Mouse (Mus musculus): ENCODE data around the gene Gm11627.
"Not testable (repeated sequence)": the region's sequence is repeated elsewhere in the genome, so short reads cannot be mapped to it uniquely, and the experiment has no call there.

Gene Gm11627

GRCm38 (mm10) chr11:102602816-102603495, 23.7 kb upstream of the Gm11627 start:
- no peak for DNase-seq

DNA sequence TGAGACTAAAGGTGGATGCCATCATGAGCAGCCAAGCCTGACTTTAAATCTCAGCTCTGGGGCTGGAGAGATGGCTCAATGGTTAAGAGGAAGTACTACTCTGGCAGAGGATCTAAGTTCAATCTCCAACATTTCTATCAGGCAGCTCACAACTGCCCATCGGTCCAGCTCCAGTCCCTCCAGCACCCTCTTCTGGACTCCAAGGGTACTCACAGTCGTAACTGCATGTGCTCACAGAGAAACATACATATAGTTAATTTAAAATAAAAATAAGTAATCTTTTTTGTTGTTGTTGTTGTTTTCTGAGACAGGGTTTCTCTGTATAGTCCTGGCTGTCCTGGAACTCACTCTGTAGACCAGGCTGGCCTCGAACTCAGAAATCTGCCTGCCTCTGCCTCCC, 20.7 kb upstream of the Gm11627 start:
- DNase-seq: no peak

- no peak for DNase-seq
Observed at GRCm38 (mm10) chr11:102595341-102595820, 16.1 kb upstream of the Gm11627 start.

GRCm38 (mm10) chr11:102587554-102587953, 8.3 kb upstream of the Gm11627 start:
- DNase-seq: no peak

GRCm38 (mm10) chr11:102586445-102587130, 7.3 kb upstream of the Gm11627 start:
- no peak for DNase-seq

GRCm38 (mm10) chr11:102582736-102583135, 3.5 kb upstream of the Gm11627 start:
- no peak for DNase-seq

- no peak for DNase-seq
Observed at GRCm38 (mm10) chr11:102582016-102582610, 2.9 kb upstream of the Gm11627 start.

GRCm38 (mm10) chr11:102581281-102582015, 2.2 kb upstream of the Gm11627 start:
- DNase-seq: no peak

DNA sequence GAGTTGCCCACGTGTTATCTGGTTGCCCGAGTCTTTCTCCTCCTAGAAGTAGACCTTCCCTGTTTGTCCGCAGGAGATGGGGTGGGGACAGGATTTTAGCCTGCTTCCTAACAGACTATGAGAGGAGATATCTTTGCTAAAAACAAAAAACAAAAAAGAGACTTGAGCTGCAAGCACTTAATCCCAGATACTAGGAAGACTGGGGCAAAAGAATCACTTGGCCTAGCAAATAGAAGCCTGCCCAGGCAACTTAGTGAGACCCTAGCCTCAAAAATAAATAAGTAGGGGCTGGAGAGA, 721 bp upstream of the Gm11627 start:
- DNase-seq: no peak

DNA sequence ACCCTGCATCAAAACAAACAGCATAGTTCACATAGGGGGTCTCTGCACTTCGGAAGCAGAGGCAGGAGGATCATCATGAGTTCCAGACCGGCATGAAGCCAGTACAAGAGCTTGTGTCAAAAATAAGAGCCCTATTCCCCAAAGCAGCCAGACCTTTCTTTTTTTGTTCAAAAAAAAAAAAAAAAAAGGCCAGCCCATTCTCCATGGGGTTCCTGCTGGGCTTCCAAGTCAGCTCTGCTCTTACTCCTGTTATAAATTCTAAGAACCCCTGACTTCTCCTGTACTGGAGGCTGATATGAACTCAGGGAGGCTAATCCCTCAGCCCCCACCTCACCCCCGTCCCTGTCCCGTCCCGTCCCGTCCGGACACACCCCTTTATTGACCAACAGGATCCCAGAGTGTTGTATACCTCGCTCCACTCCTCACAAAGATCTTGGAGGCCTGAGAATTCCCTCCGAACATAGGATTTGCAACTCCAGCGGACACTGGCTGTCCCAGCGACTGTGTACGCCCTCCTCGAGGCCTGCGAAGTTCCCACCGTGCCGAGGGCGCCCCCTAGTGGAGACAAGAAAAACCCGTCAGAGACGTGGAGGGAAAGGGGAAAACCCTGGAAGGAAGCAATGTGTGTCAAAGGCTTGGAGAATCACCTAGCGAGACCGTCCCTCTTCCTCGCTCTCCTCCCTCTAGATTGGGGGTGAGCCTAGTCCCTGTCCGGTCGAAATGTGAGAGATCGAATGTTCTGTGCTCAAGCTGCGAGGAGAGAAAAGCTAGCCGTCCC, 731 bp downstream of the Gm11627 start:
- DNase-seq: peak; percentile 84 to 85

- no peak for DNase-seq
Observed at GRCm38 (mm10) chr11:102576050-102576754, 3.1 kb downstream of the Gm11627 start.

GRCm38 (mm10) chr11:102575034-102575433, 4.2 kb downstream of the Gm11627 start:
- DNase-seq: no peak

DNA sequence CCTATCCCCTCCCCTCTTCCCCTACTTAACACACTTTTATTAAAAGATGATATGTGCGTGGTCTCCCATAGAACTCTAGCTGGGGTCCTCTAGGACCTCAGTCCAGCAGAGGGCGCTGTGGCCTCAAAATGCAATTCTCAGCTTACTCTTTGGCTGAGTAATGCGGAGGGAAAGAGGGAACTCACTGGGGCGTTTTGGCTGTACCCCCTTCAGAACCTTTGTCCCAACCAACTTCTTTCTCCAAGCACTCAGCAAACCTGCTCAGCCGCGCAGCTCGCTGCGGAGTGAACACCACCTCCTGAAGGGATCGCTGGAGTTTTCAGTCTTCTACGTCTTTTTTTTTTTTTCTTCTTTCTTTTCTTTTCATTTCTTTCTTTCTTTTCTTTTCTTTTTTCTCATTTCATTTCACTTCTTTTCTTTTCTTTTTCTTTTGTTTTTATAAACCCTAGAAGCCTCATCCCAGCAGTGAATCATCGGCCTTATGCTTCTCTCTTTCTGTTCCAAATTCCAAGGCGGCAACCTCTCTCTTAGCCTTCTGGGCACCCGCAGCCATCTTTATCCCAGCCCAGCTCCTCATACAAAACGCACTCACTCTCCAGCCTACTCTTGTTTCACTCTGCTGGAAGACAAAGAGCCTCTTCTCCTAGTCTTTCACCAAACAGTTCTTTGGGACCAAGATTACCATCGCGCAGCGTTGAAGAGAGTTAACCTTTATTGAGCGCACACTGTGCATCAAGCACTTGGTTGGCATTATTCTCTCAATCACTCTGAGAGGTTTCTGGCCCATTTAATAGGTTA, 6.2 kb downstream of the Gm11627 start:
- DNase-seq: peak; percentile 83 to 85

DNA sequence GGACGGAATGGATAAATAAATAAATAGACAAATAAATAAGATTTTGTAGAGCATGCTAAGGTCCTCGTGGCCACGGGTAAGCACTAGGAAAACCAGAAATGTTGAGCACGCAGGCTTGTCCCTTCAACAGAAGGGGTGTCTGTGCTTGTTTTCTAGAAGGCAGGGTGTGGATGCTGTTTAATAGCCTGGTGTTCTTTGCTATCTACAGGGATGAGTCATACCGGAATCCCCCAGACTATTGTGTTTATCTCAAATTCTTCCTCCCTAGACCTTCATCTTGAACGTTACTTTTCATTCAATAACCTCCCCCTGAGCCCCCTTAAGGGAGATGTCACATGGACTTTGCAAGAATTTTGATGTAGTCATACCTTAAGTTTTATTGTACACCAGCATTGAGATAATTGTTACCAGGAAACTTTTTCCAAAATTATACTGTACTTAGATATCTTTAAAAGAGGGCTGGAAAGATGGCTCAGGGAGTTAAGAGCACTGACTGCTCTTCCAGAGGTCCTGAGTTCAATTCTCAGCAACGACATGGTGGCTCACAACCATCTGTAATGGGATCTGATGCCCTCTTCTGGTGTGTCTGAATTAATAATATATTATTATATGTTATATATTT, 10.4 kb downstream of the Gm11627 start:
- DNase-seq: no peak

DNA sequence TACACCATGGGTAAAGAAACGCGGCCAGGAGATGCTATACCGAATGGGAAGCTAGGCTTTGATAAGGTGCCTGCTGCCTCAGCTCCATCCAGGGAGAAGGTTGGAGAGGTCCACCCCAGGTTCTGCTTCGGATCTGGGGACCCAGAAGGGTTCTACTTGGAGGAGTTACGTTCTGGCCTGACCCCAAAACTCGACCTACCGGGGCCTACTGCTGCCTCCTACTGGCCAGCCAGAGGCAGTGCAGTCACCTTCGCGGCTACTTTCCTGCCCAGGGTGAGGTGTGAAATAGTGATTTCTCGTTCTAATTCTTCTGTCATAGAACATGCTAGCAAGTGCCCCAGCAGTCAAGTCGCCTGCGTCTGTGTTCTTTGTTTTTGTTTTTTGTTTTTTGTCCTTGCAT, 11.1 kb downstream of the Gm11627 start:
- peak; percentile 22 to 30 for DNase-seq

- no peak for DNase-seq
Observed at GRCm38 (mm10) chr11:102567723-102568122, 11.5 kb downstream of the Gm11627 start.

- DNase-seq: no peak
Observed at GRCm38 (mm10) chr11:102567157-102567556, 12.1 kb downstream of the Gm11627 start.

GRCm38 (mm10) chr11:102566290-102566689, 13.0 kb downstream of the Gm11627 start:
- DNase-seq: no peak

- no peak for DNase-seq
Observed at GRCm38 (mm10) chr11:102565741-102566140, 13.5 kb downstream of the Gm11627 start.

- DNase-seq: not testable (repeated sequence)
Observed at GRCm38 (mm10) chr11:102564952-102565671, 14.1 kb downstream of the Gm11627 start.
